Mouse (Mus musculus): ENCODE data around the gene Krtap6-5.
"Not testable (repeated sequence)": the region's sequence is repeated elsewhere in the genome, so short reads cannot be mapped to it uniquely, and the experiment has no call there.

Gene Krtap6-5

GRCm38 (mm10) chr16:89047783-89048182, at the start of gene Krtap6-5:
Gene Krtap6-5, minus strand, starts transcription at chr16:89047883.
- in situ Hi-C loops (cut with MboI, MseI) = no loop called here

DNA sequence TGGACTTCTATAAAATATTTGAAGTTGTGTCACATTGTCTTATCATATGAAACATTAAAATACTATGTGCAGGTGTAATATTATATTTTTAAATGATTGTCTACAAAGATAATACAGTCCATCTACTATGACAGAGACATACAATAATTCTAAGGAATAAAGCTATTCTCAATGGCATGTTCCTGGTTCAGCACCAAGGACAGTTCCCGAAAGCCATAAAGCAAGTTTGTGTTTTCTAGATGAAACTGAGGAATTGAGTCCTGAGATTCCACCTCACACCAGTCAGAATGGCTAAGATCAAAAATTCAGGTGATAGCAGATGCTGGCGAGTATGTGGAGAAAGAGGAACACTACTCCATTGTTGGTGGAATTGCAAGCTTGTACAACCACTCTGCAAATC, 23.4 kb upstream of the Krtap6-5 start:
- in situ Hi-C loops (cut with MboI, MseI) = not testable (repeated sequence)

- in situ Hi-C loops (cut with MboI, MseI) = loop anchor here (5.0 kb wide), 1 partner anchor 37 kb away; no protein-coding TSS in a partner anchor
These were observed 16.2 kb upstream of the Krtap6-5 start, which contains the start of gene 1110025L11Rik for GRCm38 (mm10) chr16:89063902-89064301. Gene 1110025L11Rik, minus strand, starts transcription at chr16:89064002.

DNA sequence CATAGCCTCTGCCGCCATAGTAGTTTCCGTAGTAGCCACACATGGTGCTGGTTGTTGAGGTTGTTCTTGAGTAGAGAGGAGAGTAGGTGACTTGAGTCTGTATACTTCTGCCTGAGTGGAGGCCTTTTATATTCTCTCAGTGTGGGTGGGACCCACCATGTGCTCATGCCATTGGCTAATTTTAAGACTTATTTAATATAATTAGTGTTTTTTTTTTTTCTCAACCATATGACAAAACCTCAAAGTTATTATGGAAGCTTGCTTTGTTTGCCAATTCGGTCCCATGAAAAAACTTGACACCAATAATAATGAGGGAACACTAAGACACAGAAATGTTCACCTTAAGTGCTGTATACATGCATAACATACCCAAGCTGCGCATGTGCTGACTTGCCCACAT, 6.3 kb downstream of the Krtap6-5 start, which contains the start of gene Gm10228:
TSS of gene Gm10228 (minus strand) at position 101 of the 400 bp plus-strand sequence.
- in situ Hi-C loops (cut with MboI, MseI) = not testable (repeated sequence)

DNA sequence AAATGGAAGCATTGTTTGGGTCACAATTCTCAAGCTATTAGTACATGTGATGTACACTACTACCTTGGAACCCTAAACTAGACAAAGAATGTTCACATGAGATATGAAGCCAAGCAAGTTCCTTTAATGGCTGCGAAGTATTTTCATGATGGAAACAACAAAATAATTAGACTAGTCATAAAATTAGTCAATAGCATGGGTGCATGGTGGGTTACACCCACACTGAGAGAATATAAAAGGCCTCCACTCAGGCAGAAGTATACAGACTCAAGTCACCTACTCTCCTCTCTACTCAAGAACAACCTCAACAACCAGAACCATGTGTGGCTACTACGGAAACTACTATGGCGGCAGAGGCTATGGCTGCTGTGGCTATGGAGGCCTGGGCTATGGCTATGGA, 16.3 kb downstream of the Krtap6-5 start, which contains the start of gene Krtap6-1:
TSS of gene Krtap6-1 (plus strand) at position 301 of the 400 bp plus-strand sequence.
- in situ Hi-C loops (cut with MboI, MseI) = not testable (repeated sequence)

DNA sequence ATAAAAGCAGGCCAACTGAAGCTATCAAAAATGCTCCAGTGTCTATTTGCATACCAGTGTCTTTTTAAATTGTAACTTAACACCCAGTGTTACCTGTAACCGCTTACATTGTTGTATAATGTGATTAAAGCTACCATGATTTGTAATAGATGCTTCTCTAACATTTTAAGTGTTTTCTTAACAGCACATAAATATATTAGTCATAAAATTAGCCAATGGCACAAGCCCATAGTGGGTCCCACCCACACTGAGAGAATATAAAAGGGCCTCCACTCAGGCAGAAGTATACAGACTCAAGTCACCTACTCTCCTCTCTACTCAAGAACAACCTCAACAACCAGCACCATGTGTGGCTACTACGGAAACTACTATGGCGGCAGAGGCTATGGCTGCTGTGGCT, 32.7 kb downstream of the Krtap6-5 start, which contains the start of gene Gm10229:
TSS of gene Gm10229 (plus strand) at position 301 of the 400 bp plus-strand sequence.
- in situ Hi-C loops (cut with MboI, MseI) = not testable (repeated sequence)

DNA sequence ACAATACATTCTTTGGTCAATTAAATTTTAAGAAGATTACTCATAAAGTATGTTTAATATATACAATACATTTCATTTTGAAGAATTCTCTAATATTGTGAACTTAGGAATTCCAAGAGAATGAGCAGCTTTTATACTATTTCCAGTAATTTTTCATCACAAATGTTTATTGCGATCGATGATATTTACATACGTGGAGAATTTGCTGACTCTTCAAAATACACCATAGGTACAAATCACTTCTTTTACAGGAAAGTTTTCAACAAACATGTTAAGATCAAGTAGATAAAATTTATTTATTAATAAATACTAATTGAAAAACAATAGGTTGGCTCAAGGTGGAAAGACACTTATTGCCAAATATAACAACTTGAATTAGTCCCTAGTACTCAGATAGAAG, 33.7 kb downstream of the Krtap6-5 start:
- in situ Hi-C loops (cut with MboI, MseI) = no loop called here

DNA sequence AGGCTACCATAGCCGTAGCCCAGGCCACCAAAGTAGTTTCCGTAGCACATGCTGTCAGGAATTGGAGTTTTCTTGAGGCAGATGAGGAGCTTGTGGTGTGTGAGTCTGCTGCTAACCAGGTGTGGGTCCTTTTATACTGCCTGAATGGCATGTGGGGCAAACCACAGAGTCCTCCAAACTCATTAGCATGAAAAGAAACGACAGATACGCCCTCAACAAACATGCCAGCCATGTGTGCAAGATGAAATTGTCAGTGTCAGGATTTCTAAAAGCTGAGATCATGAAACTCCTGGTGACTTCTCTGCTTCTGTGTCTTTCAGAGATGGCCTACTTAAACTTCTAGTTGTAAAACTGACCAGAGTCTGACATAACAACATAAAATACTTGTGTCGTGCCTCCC, 37.0 kb downstream of the Krtap6-5 start, which contains the start of gene Krtap22-2:
TSS of gene Krtap22-2 (minus strand) at position 101 of the 400 bp plus-strand sequence.
- in situ Hi-C loops (cut with MboI, MseI) = no loop called here

Data from T-helper 2 cell (primary cell).